Mouse (Mus musculus): ENCODE data around the gene Slc8a3.
"Not testable (repeated sequence)": the region's sequence is repeated elsewhere in the genome, so short reads cannot be mapped to it uniquely, and the experiment has no call there.

The Slc8a3 gene

GRCm38 (mm10) chr12:81332875-81333421 is at the start of gene Slc8a3:
Slc8a3 (minus strand) TSS chr12:81333180.
- peak in 1 of 2 experiments; percentile 2 for DNase-seq

GRCm38 (mm10) chr12:81379364-81379763 is 46.4 kb upstream of the Slc8a3 start, which contains the start of gene Gm4787:
Gm4787 (minus strand) TSS chr12:81379464.
- not testable (repeated sequence) for DNase-seq

- DNase-seq: no peak
Observed at GRCm38 (mm10) chr12:81333841-81334240, 861 bp upstream of the Slc8a3 start.

GRCm38 (mm10) chr12:81331937-81332874 is 774 bp downstream of the Slc8a3 start:
- peak in 1 of 2 experiments; percentile 8 for DNase-seq

- DNase-seq: no peak
Observed at GRCm38 (mm10) chr12:81331046-81331638, 1.8 kb downstream of the Slc8a3 start.

GRCm38 (mm10) chr12:81324991-81325390 is 8.0 kb downstream of the Slc8a3 start:
- DNase-seq: no peak

- no peak for DNase-seq
Observed at GRCm38 (mm10) chr12:81324116-81324515, 8.9 kb downstream of the Slc8a3 start.

GRCm38 (mm10) chr12:81321021-81321420 is 12.0 kb downstream of the Slc8a3 start:
- DNase-seq: no peak

GRCm38 (mm10) chr12:81317811-81318210 is 15.2 kb downstream of the Slc8a3 start:
- no peak for DNase-seq

GRCm38 (mm10) chr12:81315953-81316352 is 17.0 kb downstream of the Slc8a3 start:
- no peak for DNase-seq

GRCm38 (mm10) chr12:81303626-81304025 is 29.4 kb downstream of the Slc8a3 start:
- DNase-seq: no peak

- DNase-seq: no peak
Observed at GRCm38 (mm10) chr12:81294613-81295012, 38.4 kb downstream of the Slc8a3 start.

- DNase-seq: no peak
Observed at GRCm38 (mm10) chr12:81278031-81278430, 54.9 kb downstream of the Slc8a3 start.

- no peak for DNase-seq
Observed at GRCm38 (mm10) chr12:81274616-81275015, 58.4 kb downstream of the Slc8a3 start.

- DNase-seq: no peak
Observed at GRCm38 (mm10) chr12:81273333-81273732, 59.6 kb downstream of the Slc8a3 start.

GRCm38 (mm10) chr12:81269246-81269645 is 63.7 kb downstream of the Slc8a3 start:
- no peak for DNase-seq

- DNase-seq: no peak
Observed at GRCm38 (mm10) chr12:81262821-81263220, 70.2 kb downstream of the Slc8a3 start.

- no peak for DNase-seq
Observed at GRCm38 (mm10) chr12:81258215-81258614, 74.8 kb downstream of the Slc8a3 start.

GRCm38 (mm10) chr12:81245411-81245810 is 87.6 kb downstream of the Slc8a3 start:
- no peak for DNase-seq

GRCm38 (mm10) chr12:81244954-81245353 is 88.0 kb downstream of the Slc8a3 start:
- DNase-seq: no peak

GRCm38 (mm10) chr12:81244492-81244891 is 88.5 kb downstream of the Slc8a3 start:
- no peak for DNase-seq

- DNase-seq: no peak
Observed at GRCm38 (mm10) chr12:81241676-81242075, 91.3 kb downstream of the Slc8a3 start.

GRCm38 (mm10) chr12:81241096-81241495 is 91.9 kb downstream of the Slc8a3 start:
- DNase-seq: no peak

- DNase-seq: no peak
Observed at GRCm38 (mm10) chr12:81237158-81237557, 95.8 kb downstream of the Slc8a3 start.
